Mouse (Mus musculus) limb, embryonic 11.5 days (tissue): ENCODE results near the gene Nr6a1. TPM values are rescaled to one million over a fixed set of nuclear protein-coding genes. Genes with fewer than 3 reads are reported as not detected.
A peak's percentile ranks its signal among the peaks of the same experiment; 100 is the strongest.

Source experiments
- ATAC-seq: fragments of 200-750 bp; cut with Nextera tagmentation; 2 replicates; pipeline ENCODE4 v1.8.0; 2017; ENCODE audit warnings: low read depth; ENCODE audit not compliant: insufficient number of reproducible peaks, low FRiP score, low TSS enrichment
- DNase-seq: peaks from one replicate; pipeline ENCODE4 v3.0.0-alpha.2; 2015; ENCODE audit warnings: low spot score
- H3K27ac ChIP-seq: fragments of 300-500 bp; sonication (generic); replicated peaks from 2 replicates; pipeline ENCODE4 v1.5.1; 2014; ENCODE audit warnings: low read depth, mild to moderate bottlenecking, low read length
- H3K27me3 ChIP-seq: fragments of 300-500 bp; sonication (generic); 2 replicates; pipeline ENCODE4 v1.6.1; 2014; ENCODE audit warnings: mild to moderate bottlenecking, low read length, mixed read lengths; ENCODE audit not compliant: control insufficient read depth, insufficient read depth
- H3K36me3 ChIP-seq: fragments of 300-500 bp; sonication (generic); 2 replicates; pipeline ENCODE4 v1.6.1; 2014; ENCODE audit warnings: mild to moderate bottlenecking, low read length, moderate library complexity, mixed read lengths; ENCODE audit not compliant: control insufficient read depth, insufficient read depth
- H3K4me1 ChIP-seq: fragments of 300-500 bp; sonication (generic); 2 replicates; pipeline ENCODE4 v1.6.1; 2014; ENCODE audit warnings: low read length, mixed read lengths; ENCODE audit not compliant: control insufficient read depth, insufficient read depth
- H3K4me2 ChIP-seq: fragments of 300-500 bp; sonication (generic); 2 replicates; pipeline ENCODE4 v1.6.1; 2014; ENCODE audit warnings: low read depth, mild to moderate bottlenecking, moderate library complexity; ENCODE audit not compliant: severe bottlenecking
- H3K4me3 ChIP-seq: fragments of 300-500 bp; sonication (generic); 2 replicates; pipeline ENCODE4 v1.5.1; 2014; ENCODE audit warnings: low read depth, low read length
- H3K9ac ChIP-seq: fragments of 300-500 bp; sonication (generic); 2 replicates; pipeline ENCODE4 v1.6.1; 2014; ENCODE audit warnings: mild to moderate bottlenecking, low read length
- H3K9me3 ChIP-seq: fragments of 300-500 bp; sonication (generic); 2 replicates; pipeline ENCODE4 v1.6.1; 2016; ENCODE audit warnings: low read length; ENCODE audit not compliant: control insufficient read depth
- WGBS: fragments of 180-500 bp; shearing (Covaris S2); extraction: QIAGEN DNeasy Blood & Tissue Kit; methylation state at CpG from one replicate; pipeline ENCODE4 v1.1.7; 2014; 5-methylcytosine and 5-hydroxymethylcytosine counted together
- polyA plus RNA-seq: library from polyadenylated mRNA; unstranded; fragments of >200 nt; fragmentation: Nextera tagmentation; extraction: Ambion mirVana; gene quantifications from 2 replicates; pipeline ENCODE4 v1.2.1, GENCODE M21; 2014

The Nr6a1 gene
- polyA plus RNA-seq, 1 experiment from 2014 or later, result 1.3 TPM

- ATAC-seq (no peak), DNase-seq (no peak)
- WGBS, result 59% methylated on average over 4 of the region's 4 CpGs
- no peaks in the 10 kb centered on the region for H3K27me3 ChIP-seq
- peaks cover 8% of the 10 kb centered on the region; the same call in 1 of the 2 replicates for H3K4me1 ChIP-seq
- no peaks in the 10 kb centered on the region for H3K9me3 ChIP-seq
- no peak overlapping the region for H3K27ac ChIP-seq
- H3K4me3 ChIP-seq, result no peak overlapping the region
- no peak overlapping the region for H3K9ac ChIP-seq
- H3K4me2 ChIP-seq, result no peak overlapping the region
- H3K36me3 ChIP-seq, result no peaks in the 10 kb centered on the region
These were observed 140.2 kb downstream of the Nr6a1 start for GRCm38 (mm10) chr2:38787338-38787737.

- Histone ChIP-seq H3K9me3 (no peaks in the 10 kb centered on the region), H3K4me3 (no peak overlapping the region), H3K4me2 (no peak overlapping the region; the same call in 1 of the 2 replicates), H3K36me3 (no peaks in the 10 kb centered on the region), H3K27ac (no peak overlapping the region), H3K27me3 (no peaks in the 10 kb centered on the region), H3K9ac (no peak overlapping the region), H3K4me1 (peaks cover 13% of the 10 kb centered on the region; the same call in 1 of the 2 replicates)
- DNase-seq (no peak), ATAC-seq (no peak)
- 19% methylated on average over 5 of the region's 5 CpGs for WGBS
These were observed 141.1 kb downstream of the Nr6a1 start for GRCm38 (mm10) chr2:38786216-38786960.

GRCm38 (mm10) chr2:38785113-38785512, 142.4 kb downstream of the Nr6a1 start:
- peaks cover 13% of the 10 kb centered on the region; the same call in 1 of the 2 replicates for H3K4me1 ChIP-seq

GRCm38 (mm10) chr2:38784396-38784795, 143.1 kb downstream of the Nr6a1 start:
- DNase-seq (peak; percentile 31), ATAC-seq (no peak)
- Histone ChIP-seq H3K4me1 (peaks cover 13% of the 10 kb centered on the region; the same call in 1 of the 2 replicates), H3K4me3 (no peak overlapping the region), H3K9me3 (no peaks in the 10 kb centered on the region), H3K27ac (no peak overlapping the region), H3K4me2 (no peak overlapping the region; the same call in 1 of the 2 replicates), H3K9ac (no peak overlapping the region), H3K27me3 (no peaks in the 10 kb centered on the region), H3K36me3 (no peaks in the 10 kb centered on the region)
- WGBS, result 10% methylated on average over 11 of the region's 11 CpGs

More at GRCm38 (mm10) chr2:38785113-38785512, 142.4 kb downstream of the Nr6a1 start:
- Histone ChIP-seq H3K36me3 (no peaks in the 10 kb centered on the region), H3K27ac (no peak overlapping the region), H3K27me3 (no peaks in the 10 kb centered on the region), H3K9ac (no peak overlapping the region), H3K9me3 (no peaks in the 10 kb centered on the region), H3K4me2 (no peak overlapping the region), H3K4me3 (no peak overlapping the region)
- ATAC-seq (no peak), DNase-seq (no peak)
- WGBS, result 52% methylated on average over 3 of the region's 3 CpGs

- 49% methylated on average over 5 of the region's 5 CpGs for WGBS
- Histone ChIP-seq H3K9me3 (no peaks in the 10 kb centered on the region), H3K4me3 (no peak overlapping the region), H3K9ac (no peak overlapping the region), H3K4me1 (peaks cover 13% of the 10 kb centered on the region; the same call in 1 of the 2 replicates), H3K27ac (no peak overlapping the region), H3K36me3 (no peaks in the 10 kb centered on the region), H3K27me3 (no peaks in the 10 kb centered on the region), H3K4me2 (no peak overlapping the region)
- DNase-seq (no peak), ATAC-seq (no peak)
These were observed 144.1 kb downstream of the Nr6a1 start for GRCm38 (mm10) chr2:38783364-38783763.

- H3K9ac ChIP-seq, result no peak overlapping the region
- no peaks in the 10 kb centered on the region for H3K9me3 ChIP-seq
- H3K36me3 ChIP-seq, result no peaks in the 10 kb centered on the region
- peaks cover 13% of the 10 kb centered on the region; the same call in 1 of the 2 replicates for H3K4me1 ChIP-seq
- no peaks in the 10 kb centered on the region for H3K27me3 ChIP-seq
- DNase-seq (no peak), ATAC-seq (no peak)
- WGBS, result 2% methylated on average over 1 of the region's 1 CpGs
- no peak overlapping the region for H3K4me2 ChIP-seq
- no peak overlapping the region for H3K4me3 ChIP-seq
- no peak overlapping the region for H3K27ac ChIP-seq
These were observed 144.8 kb downstream of the Nr6a1 start for GRCm38 (mm10) chr2:38782731-38783130.

- Histone ChIP-seq H3K4me3 (no peak overlapping the region), H3K36me3 (no peaks in the 10 kb centered on the region), H3K27ac (no peak overlapping the region), H3K4me1 (peaks cover 13% of the 10 kb centered on the region; the same call in 1 of the 2 replicates), H3K9me3 (no peaks in the 10 kb centered on the region), H3K9ac (no peak overlapping the region), H3K4me2 (peak overlapping the region; percentile 28; the same call in 1 of the 2 replicates), H3K27me3 (no peaks in the 10 kb centered on the region)
- peak; percentile 34 for DNase-seq
- WGBS, result 15% methylated on average over 6 of the region's 6 CpGs
- peak; percentile 26; the same call in 1 of the 2 replicates for ATAC-seq
These were observed 145.4 kb downstream of the Nr6a1 start for GRCm38 (mm10) chr2:38781945-38782720.

- Histone ChIP-seq H3K4me2 (no peak overlapping the region), H3K9me3 (no peaks in the 10 kb centered on the region), H3K27me3 (no peaks in the 10 kb centered on the region), H3K27ac (no peak overlapping the region), H3K4me1 (peaks cover 9% of the 10 kb centered on the region; the same call in 1 of the 2 replicates), H3K36me3 (no peaks in the 10 kb centered on the region), H3K9ac (no peak overlapping the region), H3K4me3 (no peak overlapping the region)
- 85% methylated on average over 2 of the region's 2 CpGs for WGBS
- ATAC-seq (no peak), DNase-seq (no peak)
These were observed 147.5 kb downstream of the Nr6a1 start for GRCm38 (mm10) chr2:38779939-38780338.
